Mouse (Mus musculus) spleen, embryonic (tissue): ENCODE data around the gene Krtap16-3.

Source experiments
- CTCF ChIA-PET: fragments of 350-600 bp; sonication (Branson Sonifier 250); formaldehyde crosslinking; loops from one replicate; lab custom pipeline; 2022; lab: Charles Lee

Gene Krtap16-3

DNA sequence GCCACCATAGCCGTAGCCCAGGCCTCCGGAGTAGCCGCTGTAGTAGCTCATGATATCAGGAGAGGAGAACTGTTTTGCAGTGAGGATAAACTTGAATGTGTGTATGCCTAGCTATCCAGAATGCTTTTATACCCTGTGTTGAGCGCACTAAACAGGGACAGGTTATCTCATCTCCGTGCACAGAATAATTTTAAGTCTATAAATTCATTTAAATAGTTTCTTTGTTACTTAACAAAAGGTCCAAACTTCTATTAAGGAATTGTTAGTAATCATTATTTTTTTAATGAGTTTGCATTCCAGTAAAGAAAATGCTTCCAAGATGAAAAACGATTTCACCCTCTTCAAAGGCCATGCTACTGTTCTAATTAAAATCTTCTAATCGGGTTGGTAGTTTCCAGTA, at the start of gene Krtap16-3:
TSS of gene Krtap16-3 (minus strand) at position 101 of the 400 bp plus-strand sequence.
- CTCF ChIA-PET = no interaction called here

DNA sequence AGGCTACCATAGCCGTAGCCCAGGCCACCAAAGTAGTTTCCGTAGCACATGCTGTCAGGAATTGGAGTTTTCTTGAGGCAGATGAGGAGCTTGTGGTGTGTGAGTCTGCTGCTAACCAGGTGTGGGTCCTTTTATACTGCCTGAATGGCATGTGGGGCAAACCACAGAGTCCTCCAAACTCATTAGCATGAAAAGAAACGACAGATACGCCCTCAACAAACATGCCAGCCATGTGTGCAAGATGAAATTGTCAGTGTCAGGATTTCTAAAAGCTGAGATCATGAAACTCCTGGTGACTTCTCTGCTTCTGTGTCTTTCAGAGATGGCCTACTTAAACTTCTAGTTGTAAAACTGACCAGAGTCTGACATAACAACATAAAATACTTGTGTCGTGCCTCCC, 48.0 kb upstream of the Krtap16-3 start, which contains the start of gene Krtap22-2:
TSS of gene Krtap22-2 (minus strand) at position 101 of the 400 bp plus-strand sequence.
- CTCF ChIA-PET = no interaction called here

DNA sequence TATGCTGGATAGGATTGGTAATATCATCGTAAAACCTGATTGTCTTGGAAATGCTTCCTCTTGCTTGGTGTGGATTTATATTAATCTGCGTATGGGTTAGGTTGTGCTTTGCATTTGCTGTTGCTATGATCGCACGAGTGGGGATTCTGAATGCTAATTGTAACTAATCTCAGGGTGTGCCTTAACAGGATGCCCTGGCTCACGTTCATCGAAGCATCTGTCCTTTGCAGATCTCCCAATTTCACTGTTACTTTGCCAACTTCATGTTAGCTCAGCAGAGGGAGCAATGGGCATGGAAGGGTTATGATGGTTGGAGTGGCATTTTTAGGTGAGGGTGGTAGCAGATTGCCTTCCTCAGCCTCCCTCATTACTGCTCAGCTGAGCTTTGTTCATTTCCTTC, 21.6 kb downstream of the Krtap16-3 start:
- CTCF ChIA-PET = no interaction called here

DNA sequence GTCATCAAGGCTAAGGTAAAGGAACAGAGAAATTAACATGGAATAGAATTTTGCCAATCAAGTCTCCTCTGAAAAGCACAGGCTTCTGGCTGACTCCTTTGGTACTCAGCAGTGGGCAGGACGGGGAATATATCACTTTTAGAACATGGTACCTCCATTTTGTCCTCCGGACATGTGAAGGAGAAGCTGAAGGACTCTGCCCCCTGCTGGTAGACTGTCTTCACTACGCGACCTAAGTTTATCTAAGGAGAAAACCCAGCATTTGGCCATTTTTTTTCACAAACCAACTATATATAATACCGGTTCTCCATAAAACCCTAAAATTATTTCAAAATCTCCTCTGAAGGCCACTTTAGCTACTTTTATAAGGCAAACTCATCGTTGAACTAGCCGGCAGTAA, 24.4 kb downstream of the Krtap16-3 start:
- CTCF ChIA-PET = no interaction called here

DNA sequence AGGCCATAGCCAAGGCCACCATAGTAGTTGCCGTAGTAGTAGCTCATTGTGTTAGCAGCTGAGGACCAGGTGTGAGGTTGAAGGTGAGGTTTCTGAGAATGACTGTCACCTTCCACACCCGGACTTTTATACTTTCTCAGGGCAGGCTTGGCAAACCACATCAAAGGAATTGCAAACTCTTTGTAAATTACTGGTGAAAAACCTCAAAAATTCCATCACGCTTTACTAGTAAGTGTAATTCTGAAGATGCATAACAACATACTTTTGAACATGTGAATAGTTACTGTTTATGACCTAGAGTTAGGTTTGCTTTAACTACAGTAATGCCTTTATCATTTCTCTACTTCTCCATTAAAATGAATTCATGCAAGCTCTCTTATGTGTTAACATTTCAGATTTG, 30.5 kb downstream of the Krtap16-3 start, which contains the start of gene Krtap19-9b:
TSS of gene Krtap19-9b (minus strand) at position 101 of the 400 bp plus-strand sequence.
- CTCF ChIA-PET = no interaction called here
